Mouse (Mus musculus): Measurements from ENCODE around the gene Il17c. TPM values are rescaled to one million over a fixed set of nuclear protein-coding genes. Genes with fewer than 3 reads are reported as not detected.

The Il17c gene
- polyA plus RNA-seq, 1 experiment from 2014 or later, result not detected

- H3K27me3 ChIP-seq (ENCODE audit: control insufficient read depth, insufficient read depth, low read length), result no peaks in the 10 kb centered on the region
- H3K4me1 ChIP-seq (ENCODE audit: control insufficient read depth, insufficient read depth, low read length), result peaks cover 8% of the 10 kb centered on the region
- ATAC-seq (ENCODE audit: low FRiP score), result no peak
- no peaks in the 10 kb centered on the region for H3K9me3 ChIP-seq (ENCODE audit: control insufficient read depth, low read length)
- H3K27ac ChIP-seq (ENCODE audit: low read depth, low read length), result peak overlapping the region; percentile 94
- WGBS, result 37% methylated on average over 19 of the region's 19 CpGs
- peak; percentile 93 for DNase-seq (ENCODE audit: low spot score, missing footprints)
- peaks cover 5% of the 10 kb centered on the region for H3K36me3 ChIP-seq (ENCODE audit: control insufficient read depth, insufficient read depth, low read length)
- H3K9ac ChIP-seq (ENCODE audit: low read length), result peak overlapping the region; percentile 89
- H3K4me2 ChIP-seq, result peak overlapping the region; percentile 57
- H3K4me3 ChIP-seq (ENCODE audit: low read depth, low read length), result peak overlapping the region; percentile 56
These were observed 22.4 kb downstream of the Il17c start for GRCm38 (mm10) chr8:122444058-122444748.

DNA sequence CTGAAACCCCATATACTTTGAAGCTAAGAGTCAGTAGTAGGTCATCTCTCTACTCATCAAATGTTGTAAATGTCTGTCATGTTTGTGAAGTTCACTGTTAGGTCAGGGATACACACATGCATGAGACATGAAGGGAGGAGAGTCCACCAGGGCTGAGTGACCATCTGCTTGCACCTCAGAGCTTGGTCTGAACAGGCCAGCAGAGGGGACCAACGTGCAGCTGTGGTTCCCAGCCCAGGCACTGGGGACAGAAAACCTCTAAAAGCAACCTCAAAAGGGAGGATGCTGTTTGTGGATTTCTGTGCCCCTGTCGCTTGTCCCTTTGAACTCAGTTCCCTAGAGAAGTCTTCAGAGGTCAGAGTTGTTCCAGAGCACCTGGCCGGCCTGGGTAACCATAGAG, 23.4 kb downstream of the Il17c start:
- Histone ChIP-seq H3K27ac (ENCODE audit: low read depth, low read length) (no peak overlapping the region), H3K9ac (ENCODE audit: low read length) (no peak overlapping the region), H3K9me3 (ENCODE audit: control insufficient read depth, low read length) (no peaks in the 10 kb centered on the region), H3K27me3 (ENCODE audit: control insufficient read depth, insufficient read depth, low read length) (no peaks in the 10 kb centered on the region), H3K4me2 (peak overlapping the region; percentile 0; the same call in 1 of the 2 replicates), H3K4me3 (ENCODE audit: low read depth, low read length) (no peak overlapping the region), H3K4me1 (ENCODE audit: control insufficient read depth, insufficient read depth, low read length) (peaks cover 8% of the 10 kb centered on the region), H3K36me3 (ENCODE audit: control insufficient read depth, insufficient read depth, low read length) (no peaks in the 10 kb centered on the region)
- DNase-seq (ENCODE audit: low spot score, missing footprints) (no peak), ATAC-seq (ENCODE audit: low FRiP score) (no peak)
- 59% methylated on average over 3 of the region's 3 CpGs for WGBS

DNA sequence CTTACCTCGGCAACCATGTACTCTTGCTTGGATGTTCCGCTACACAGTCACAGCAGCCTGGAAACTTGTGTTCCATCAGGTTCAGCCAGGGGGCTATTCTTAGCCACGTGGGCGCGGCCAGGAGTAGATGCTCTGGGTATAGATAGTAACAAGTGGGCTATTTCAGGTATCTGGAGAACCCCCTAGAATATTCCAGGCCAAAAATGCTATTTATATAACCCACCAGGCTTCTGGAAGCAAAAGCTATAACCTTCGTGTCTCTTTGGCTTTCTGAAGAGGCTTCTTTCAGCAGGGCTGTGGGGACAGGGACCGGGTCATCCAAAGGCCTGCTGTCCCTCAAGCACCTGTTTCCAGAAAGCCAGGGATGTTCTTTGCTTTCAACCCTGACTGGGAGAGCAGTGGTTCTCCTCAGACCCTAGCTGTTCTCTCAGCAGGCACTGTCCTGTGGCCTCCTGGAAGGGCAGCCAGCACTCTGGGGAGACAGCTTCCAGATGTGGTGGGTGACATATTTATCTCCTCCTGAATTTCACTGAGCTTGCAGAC, 29.4 kb downstream of the Il17c start:
- no peak for ATAC-seq (ENCODE audit: low FRiP score)
- no peaks in the 10 kb centered on the region for H3K27me3 ChIP-seq (ENCODE audit: control insufficient read depth, insufficient read depth, low read length)
- no peak overlapping the region for H3K27ac ChIP-seq (ENCODE audit: low read depth, low read length)
- DNase-seq (ENCODE audit: low spot score, missing footprints), result no peak
- no peaks in the 10 kb centered on the region for H3K36me3 ChIP-seq (ENCODE audit: control insufficient read depth, insufficient read depth, low read length)
- H3K9ac ChIP-seq (ENCODE audit: low read length), result no peak overlapping the region
- H3K4me2 ChIP-seq, result no peak overlapping the region
- no peak overlapping the region for H3K4me3 ChIP-seq (ENCODE audit: low read depth, low read length)
- 82% methylated on average over 7 of the region's 7 CpGs for WGBS
- H3K9me3 ChIP-seq (ENCODE audit: control insufficient read depth, low read length), result no peaks in the 10 kb centered on the region
- H3K4me1 ChIP-seq (ENCODE audit: control insufficient read depth, insufficient read depth, low read length), result no peaks in the 10 kb centered on the region

DNA sequence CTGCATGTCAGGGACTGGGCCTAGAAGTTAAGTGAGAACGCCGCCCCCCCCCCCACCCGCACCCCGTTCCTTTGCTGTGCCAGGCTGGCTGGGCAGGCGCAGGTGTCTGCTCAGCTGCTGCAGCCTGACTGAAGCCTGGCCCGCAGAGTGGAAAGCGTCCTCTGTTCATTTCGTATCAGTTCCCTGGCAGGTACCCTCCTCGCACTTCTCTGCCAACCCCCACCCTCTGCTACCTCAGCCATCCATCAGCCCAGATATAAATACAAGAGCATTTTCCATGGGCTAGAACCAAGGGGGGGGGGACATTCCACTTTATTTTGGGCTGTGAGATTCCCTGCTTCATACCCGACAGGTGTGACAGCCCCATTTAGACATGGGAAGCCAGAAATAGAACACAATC, 30.3 kb downstream of the Il17c start:
- H3K4me1 ChIP-seq (ENCODE audit: control insufficient read depth, insufficient read depth, low read length), result no peaks in the 10 kb centered on the region
- no peak for DNase-seq (ENCODE audit: low spot score, missing footprints)
- no peaks in the 10 kb centered on the region for H3K9me3 ChIP-seq (ENCODE audit: control insufficient read depth, low read length)
- H3K36me3 ChIP-seq (ENCODE audit: control insufficient read depth, insufficient read depth, low read length), result no peaks in the 10 kb centered on the region
- no peak overlapping the region for H3K4me2 ChIP-seq
- H3K27me3 ChIP-seq (ENCODE audit: control insufficient read depth, insufficient read depth, low read length), result no peaks in the 10 kb centered on the region
- H3K4me3 ChIP-seq (ENCODE audit: low read depth, low read length), result no peak overlapping the region
- no peak overlapping the region for H3K9ac ChIP-seq (ENCODE audit: low read length)
- WGBS, result 91% methylated on average over 10 of the region's 10 CpGs
- ATAC-seq (ENCODE audit: low FRiP score), result no peak
- H3K27ac ChIP-seq (ENCODE audit: low read depth, low read length), result no peak overlapping the region

GRCm38 (mm10) chr8:122454409-122454808, 32.6 kb downstream of the Il17c start:
- no peak overlapping the region for H3K4me2 ChIP-seq
- H3K27me3 ChIP-seq (ENCODE audit: control insufficient read depth, insufficient read depth, low read length), result peaks cover 2% of the 10 kb centered on the region; the same call in 1 of the 2 replicates
- WGBS, result 88% methylated on average over 6 of the region's 6 CpGs
- no peak overlapping the region for H3K9ac ChIP-seq (ENCODE audit: low read length)
- H3K9me3 ChIP-seq (ENCODE audit: control insufficient read depth, low read length), result no peaks in the 10 kb centered on the region
- H3K4me1 ChIP-seq (ENCODE audit: control insufficient read depth, insufficient read depth, low read length), result no peaks in the 10 kb centered on the region
- ATAC-seq (ENCODE audit: low FRiP score), result no peak
- no peaks in the 10 kb centered on the region for H3K36me3 ChIP-seq (ENCODE audit: control insufficient read depth, insufficient read depth, low read length)
- no peak for DNase-seq (ENCODE audit: low spot score, missing footprints)
- H3K27ac ChIP-seq (ENCODE audit: low read depth, low read length), result no peak overlapping the region
- no peak overlapping the region for H3K4me3 ChIP-seq (ENCODE audit: low read depth, low read length)

GRCm38 (mm10) chr8:122457171-122457570, 35.4 kb downstream of the Il17c start:
- H3K27ac ChIP-seq (ENCODE audit: low read depth, low read length), result no peak overlapping the region
- no peaks in the 10 kb centered on the region for H3K36me3 ChIP-seq (ENCODE audit: control insufficient read depth, insufficient read depth, low read length)
- DNase-seq (ENCODE audit: low spot score, missing footprints) (no peak), ATAC-seq (ENCODE audit: low FRiP score) (no peak)
- no peak overlapping the region for H3K4me3 ChIP-seq (ENCODE audit: low read depth, low read length)
- no peak overlapping the region for H3K9ac ChIP-seq (ENCODE audit: low read length)
- H3K4me1 ChIP-seq (ENCODE audit: control insufficient read depth, insufficient read depth, low read length), result peaks cover 12% of the 10 kb centered on the region
- WGBS, result 79% methylated on average over 11 of the region's 11 CpGs
- H3K9me3 ChIP-seq (ENCODE audit: control insufficient read depth, low read length), result no peaks in the 10 kb centered on the region
- no peak overlapping the region for H3K4me2 ChIP-seq
- H3K27me3 ChIP-seq (ENCODE audit: control insufficient read depth, insufficient read depth, low read length), result peaks cover 28% of the 10 kb centered on the region

GRCm38 (mm10) chr8:122459218-122459900, 37.5 kb downstream of the Il17c start:
- ATAC-seq (ENCODE audit: low FRiP score) (no peak), DNase-seq (ENCODE audit: low spot score, missing footprints) (no peak)
- Histone ChIP-seq H3K27me3 (ENCODE audit: control insufficient read depth, insufficient read depth, low read length) (peaks cover 28% of the 10 kb centered on the region), H3K36me3 (ENCODE audit: control insufficient read depth, insufficient read depth, low read length) (no peaks in the 10 kb centered on the region), H3K4me1 (ENCODE audit: control insufficient read depth, insufficient read depth, low read length) (peaks cover 12% of the 10 kb centered on the region), H3K4me3 (ENCODE audit: low read depth, low read length) (no peak overlapping the region), H3K4me2 (no peak overlapping the region), H3K27ac (ENCODE audit: low read depth, low read length) (no peak overlapping the region), H3K9me3 (ENCODE audit: control insufficient read depth, low read length) (no peaks in the 10 kb centered on the region), H3K9ac (ENCODE audit: low read length) (no peak overlapping the region)
- 55% methylated on average over 6 of the region's 6 CpGs for WGBS

DNA sequence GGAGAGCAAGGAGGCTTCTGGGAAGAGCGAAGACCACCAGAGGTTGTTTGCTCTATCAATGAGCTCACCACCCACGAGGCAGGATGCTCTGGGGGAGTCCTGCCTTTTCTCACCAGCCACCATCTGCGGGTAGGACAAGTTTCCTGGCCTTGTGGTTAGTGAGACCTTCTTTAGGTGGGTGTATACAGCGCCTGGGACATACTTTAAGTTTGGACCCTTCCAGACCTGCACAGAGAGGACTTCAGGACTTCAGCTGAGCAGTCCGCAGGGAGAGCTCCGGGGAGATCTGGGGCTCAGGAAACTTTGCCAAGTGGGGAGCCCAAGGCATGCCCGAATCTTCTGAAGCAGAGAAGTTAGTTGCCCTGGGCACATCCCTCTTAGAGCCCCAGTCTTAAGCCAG, 38.2 kb downstream of the Il17c start:
- Histone ChIP-seq H3K4me1 (ENCODE audit: control insufficient read depth, insufficient read depth, low read length) (peaks cover 12% of the 10 kb centered on the region), H3K36me3 (ENCODE audit: control insufficient read depth, insufficient read depth, low read length) (no peaks in the 10 kb centered on the region), H3K4me2 (peak overlapping the region; percentile 57), H3K27ac (ENCODE audit: low read depth, low read length) (no peak overlapping the region), H3K9ac (ENCODE audit: low read length) (no peak overlapping the region), H3K9me3 (ENCODE audit: control insufficient read depth, low read length) (no peaks in the 10 kb centered on the region), H3K4me3 (ENCODE audit: low read depth, low read length) (peak overlapping the region; percentile 23; the same call in 1 of the 2 replicates), H3K27me3 (ENCODE audit: control insufficient read depth, insufficient read depth, low read length) (peaks cover 28% of the 10 kb centered on the region)
- DNase-seq (ENCODE audit: low spot score, missing footprints), result no peak
- 30% methylated on average over 7 of the region's 7 CpGs for WGBS
- no peak for ATAC-seq (ENCODE audit: low FRiP score)
